Comparison of ENCODE assay signal across 7 mouse cellular contexts in the genomic region with DNA sequence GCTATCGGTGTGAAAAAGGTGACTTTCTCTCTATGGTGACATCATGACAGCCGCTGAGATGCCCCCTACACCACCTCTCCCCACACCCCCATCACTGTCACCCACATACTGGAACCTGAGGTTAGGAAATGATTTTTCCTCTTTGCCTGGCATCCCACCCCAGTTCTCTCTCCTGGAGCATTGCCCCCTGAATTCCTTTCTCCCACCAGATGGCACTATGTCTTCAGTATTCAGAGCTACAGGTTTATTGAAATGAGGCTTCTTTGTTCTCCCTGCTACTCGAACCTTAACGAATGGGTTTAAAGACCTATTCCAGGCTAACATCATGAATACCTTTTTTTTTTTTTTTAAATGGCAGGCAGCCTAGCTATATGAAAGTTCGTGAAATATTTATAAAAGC.
DNase-seq lines count a peak whose midpoint lies in the region; ATAC-seq and TF ChIP-seq lines count a peak whose summit lies in the region.

No protein-coding gene starts in this region.

- no peak for DNase-seq in liver, embryonic 14.5 days (ENCODE audit: low read depth in 3 of 3, low spot score in 3 of 3)
- no peak for DNase-seq in liver
- peak; percentile 78 for DNase-seq in brain, embryonic 18.5 days (ENCODE audit: low read depth, low spot score)
- peak; percentile 41 for DNase-seq in heart, postnatal 0 days (ENCODE audit: low spot score)
- peak; percentile 51 for DNase-seq in left cerebral cortex, postnatal 4 days
- DNase-seq in splenic B cell, adult 2 months (ENCODE audit: low read depth, low spot score), result peak; percentile 39
- DNase-seq in thymus, adult 18-20 months, result no peak

- no peak overlapping the region for H3K9ac ChIP-seq in liver, embryonic 14.5 days (replicated peaks)
- H3K9ac ChIP-seq in heart, postnatal 0 days (replicated peaks; ENCODE audit: low read depth, low read length), result no peak overlapping the region

- intact Hi-C loops in left cerebral cortex, postnatal 4 days (cut with DNase I), result loop anchor here (2.0 to 10.0 kb wide), 4 partner anchors 210 to 942 kb away; no protein-coding TSS in a partner anchor

- 33% methylated on average over 5 of the region's 5 CpGs for WGBS in liver, embryonic 14.5 days (ENCODE audit: insufficient replicate concordance)
- WGBS in heart, postnatal 0 days, result 23% methylated on average over 5 of the region's 5 CpGs

- H3K4me3 ChIP-seq in liver, embryonic 14.5 days (ENCODE audit: insufficient read depth in 1 of 2, low read depth in 2 of 2, low read length in 2 of 2), result no peak overlapping the region
- H3K4me3 ChIP-seq in heart, postnatal 0 days (ENCODE audit: low read depth, low read length), result no peak overlapping the region

- TF ChIP-seq CTCF in liver, embryonic 14.5 days (IDR thresholded peaks at IDR 0.05; ENCODE audit: low read depth), result peak; percentile 12; the same call in 1 of the 2 replicates
- TF ChIP-seq CTCF in heart, postnatal 0 days (IDR thresholded peaks at IDR 0.05; ENCODE audit: low read depth), result peak; percentile 75

- no peak overlapping the region for H3K4me2 ChIP-seq in liver, embryonic 14.5 days (ENCODE audit: low read depth)
- no peak overlapping the region for H3K4me2 ChIP-seq in heart, postnatal 0 days (ENCODE audit: low read depth, low read length)

- no peaks in the 10 kb centered on the region for H3K36me3 ChIP-seq in liver, embryonic 14.5 days (replicated peaks; ENCODE audit: control insufficient read depth, insufficient read depth, low read depth)
- no peaks in the 10 kb centered on the region for H3K36me3 ChIP-seq in heart, postnatal 0 days (replicated peaks; ENCODE audit: control insufficient read depth, insufficient read depth, low read length)
- no peaks in the 10 kb centered on the region for H3K36me3 ChIP-seq in splenic B cell, adult 2 months (ENCODE audit: control insufficient read depth, insufficient read depth, low read length, poor library complexity, severe bottlenecking)

- no peaks in the 10 kb centered on the region; a peak in 1 of 4 replicates for H3K4me1 ChIP-seq in liver, embryonic 14.5 days (replicated peaks; ENCODE audit: control insufficient read depth in 2 of 2, insufficient read depth in 2 of 2, low read length in 1 of 2)
- no peaks in the 10 kb centered on the region for H3K4me1 ChIP-seq in heart, postnatal 0 days (ENCODE audit: control insufficient read depth, insufficient read depth)

- no peak overlapping the region for H3K27ac ChIP-seq in liver, embryonic 14.5 days
- no peak overlapping the region for H3K27ac ChIP-seq in heart, postnatal 0 days (ENCODE audit: low read depth)

- no peak for TF ChIP-seq EP300 in liver, embryonic 14.5 days (IDR thresholded peaks at IDR 0.05; ENCODE audit: low read depth)
- no peak for TF ChIP-seq EP300 in heart, postnatal 0 days (IDR thresholded peaks at IDR 0.05; ENCODE audit: low read depth)

- H3K9me3 ChIP-seq in liver, embryonic 14.5 days (ENCODE audit: control insufficient read depth, low read length), result no peaks in the 10 kb centered on the region
- no peaks in the 10 kb centered on the region for H3K9me3 ChIP-seq in heart, postnatal 0 days (replicated peaks; ENCODE audit: control insufficient read depth, low read length)

- no peak for ATAC-seq in liver, embryonic 14.5 days (ENCODE audit: insufficient read depth)
- ATAC-seq in heart, postnatal 0 days (ENCODE audit: insufficient read depth, low read depth), result no peak

- H3K27me3 ChIP-seq in liver, embryonic 14.5 days (ENCODE audit: control insufficient read depth, insufficient read depth, low read length), result no peaks in the 10 kb centered on the region
- no peaks in the 10 kb centered on the region for H3K27me3 ChIP-seq in heart, postnatal 0 days (ENCODE audit: control insufficient read depth, insufficient read depth, low read length)
- no peaks in the 10 kb centered on the region for H3K27me3 ChIP-seq in splenic B cell, adult 2 months (ENCODE audit: control insufficient read depth, insufficient read depth, low read length, poor library complexity, severe bottlenecking)

Comparison
In these comparisons a context has a peak if more than half of its experiments do, and no peak if none do; other contexts are left out.
1. DNase-seq: peak in brain, embryonic 18.5 days (single experiment), heart, postnatal 0 days (single experiment), left cerebral cortex, postnatal 4 days (single experiment) and splenic B cell, adult 2 months (single experiment); none in liver, embryonic 14.5 days (0 of 3), liver (single experiment) and thymus, adult 18-20 months (0 of 2).